Mouse (Mus musculus) ES-E14 (cell line): ENCODE measurements at regions not wholly inside any gene's neighbourhood (a gene's known extent, or its start where the extent isn't known, plus 50 kb on each side); places are given as distances from the start of the nearest gene placed in this dataset.

Experiments used
- DNase-seq: peaks from one replicate; pipeline ENCODE4 v3.0.0-alpha.2; 2013; ENCODE audit warnings: low read depth, low spot score
- H3K27ac ChIP-seq: 2 replicates; pipeline ENCODE4 v1.5.1; 2012; ENCODE audit warnings: low read depth, mild to moderate bottlenecking, low read length, moderate library complexity, mixed read lengths; ENCODE audit not compliant: poor library complexity, insufficient read depth, severe bottlenecking
- H3K36me3 ChIP-seq: 2 replicates; pipeline ENCODE4 v1.6.1; 2012; ENCODE audit warnings: mild to moderate bottlenecking, low read length, moderate library complexity, mixed read lengths; ENCODE audit not compliant: control insufficient read depth, poor library complexity, insufficient read depth, severe bottlenecking
- H3K4me1 ChIP-seq, 2 experiments: fragments of 150-350 bp in 1 of 2; sonication (generic) in 1 of 2; 2 replicates each; pipeline ENCODE4 v1.6.1; 2012; ENCODE audit warnings: low read length in 2 of 2, mild to moderate bottlenecking in 1 of 2, mixed read lengths in 1 of 2; ENCODE audit not compliant: control insufficient read depth in 2 of 2, insufficient read depth in 2 of 2, poor library complexity in 1 of 2
- H3K4me3 ChIP-seq, 2 experiments: fragments of 150-350 bp in 1 of 2; sonication (generic) in 1 of 2; 2 replicates each; pipeline ENCODE4 v1.5.1; 2012; ENCODE audit warnings: low read length in 2 of 2, low read depth in 1 of 2, mild to moderate bottlenecking in 1 of 2, mixed read lengths in 1 of 2; ENCODE audit not compliant: insufficient read depth in 1 of 2, poor library complexity in 1 of 2, severe bottlenecking in 1 of 2
- H3K9ac ChIP-seq: 2 replicates; pipeline ENCODE4 v1.6.1; 2012; ENCODE audit warnings: low read depth, mild to moderate bottlenecking, low read length, mixed read lengths; ENCODE audit not compliant: poor library complexity, insufficient read depth, severe bottlenecking
- H3K9me3 ChIP-seq: fragments of 150-350 bp; sonication (generic); 2 replicates; pipeline ENCODE4 v1.6.1; 2012; ENCODE audit warnings: low read depth, mild to moderate bottlenecking, low read length; ENCODE audit not compliant: control insufficient read depth, insufficient read depth
- CHD2 ChIP-seq: IDR thresholded peaks from 2 replicates; pipeline ENCODE4 v1.6.1; 2014; ENCODE audit warnings: mild to moderate bottlenecking, low read depth, low read length, inconsistent platforms
- HCFC1 ChIP-seq: IDR thresholded peaks from 2 replicates; pipeline ENCODE4 v1.6.1; 2012; ENCODE audit warnings: low read length, inconsistent platforms, borderline replicate concordance; ENCODE audit not compliant: insufficient read depth
- MAFK ChIP-seq: IDR thresholded peaks from 2 replicates; pipeline ENCODE4 v1.6.1; 2014; ENCODE audit warnings: mild to moderate bottlenecking, low read depth, low read length, inconsistent platforms; ENCODE audit not compliant: insufficient read depth
- ZC3H11A ChIP-seq: IDR thresholded peaks from 2 replicates; pipeline ENCODE4 v1.6.1; 2012; ENCODE audit warnings: low read depth, mild to moderate bottlenecking, inconsistent platforms, low read length, borderline replicate concordance
- ZNF384 ChIP-seq: IDR thresholded peaks from 2 replicates; pipeline ENCODE4 v1.6.1; 2012; ENCODE audit warnings: low read depth, low read length, inconsistent platforms
- in situ Hi-C, 2 experiments: fragments of 600-800 bp; cut with MboI; formaldehyde crosslinking; loops; one replicate each; pipeline ENCODE4 v1.15.1; 2025; ENCODE audit warnings: low sequenced_read_pairs in 2 of 2, inconsistent platforms in 1 of 2; ENCODE audit not compliant: unreplicated experiment in 2 of 2

- H3K4me1 ChIP-seq: no peaks in the 10 kb centered on the region
- no peak overlapping the region for H3K4me3 ChIP-seq
- DNase-seq: no peak
- in situ Hi-C loops: no loop called here
- no peaks in the 10 kb centered on the region for H3K9me3 ChIP-seq
- no peaks in the 10 kb centered on the region for H3K36me3 ChIP-seq
- H3K27ac ChIP-seq: no peak overlapping the region
- TF ChIP-seq ZNF384: no peak
- TF ChIP-seq ZC3H11A: no peak
- no peak for TF ChIP-seq CHD2
- TF ChIP-seq HCFC1: no peak
- no peak for TF ChIP-seq MAFK
- H3K9ac ChIP-seq: no peak overlapping the region
Measured at GRCm38 (mm10) chrX:99369258-99369900, 101.7 kb downstream of the Pja1 start.

GRCm38 (mm10) chrX:99364072-99364471 lies 107.0 kb downstream of the Pja1 start:
- no peak overlapping the region for H3K9ac ChIP-seq
- in situ Hi-C loops: no loop called here
- no peaks in the 10 kb centered on the region for H3K9me3 ChIP-seq
- H3K27ac ChIP-seq: no peak overlapping the region
- DNase-seq: no peak
- no peaks in the 10 kb centered on the region for H3K36me3 ChIP-seq
- no peak overlapping the region for H3K4me3 ChIP-seq
- H3K4me1 ChIP-seq: no peaks in the 10 kb centered on the region
- TF ChIP-seq MAFK (no peak), ZC3H11A (no peak), HCFC1 (no peak), ZNF384 (no peak), CHD2 (no peak)

- H3K27ac ChIP-seq: no peak overlapping the region
- H3K4me3 ChIP-seq: no peak overlapping the region
- H3K4me1 ChIP-seq: no peaks in the 10 kb centered on the region
- TF ChIP-seq ZNF384 (no peak), HCFC1 (no peak)
- H3K36me3 ChIP-seq: no peaks in the 10 kb centered on the region
- in situ Hi-C loops: no loop called here
- H3K9me3 ChIP-seq: no peaks in the 10 kb centered on the region
- no peak for DNase-seq
- H3K9ac ChIP-seq: no peak overlapping the region
Measured at GRCm38 (mm10) chrX:99360095-99360890, 110.8 kb downstream of the Pja1 start.

DNA sequence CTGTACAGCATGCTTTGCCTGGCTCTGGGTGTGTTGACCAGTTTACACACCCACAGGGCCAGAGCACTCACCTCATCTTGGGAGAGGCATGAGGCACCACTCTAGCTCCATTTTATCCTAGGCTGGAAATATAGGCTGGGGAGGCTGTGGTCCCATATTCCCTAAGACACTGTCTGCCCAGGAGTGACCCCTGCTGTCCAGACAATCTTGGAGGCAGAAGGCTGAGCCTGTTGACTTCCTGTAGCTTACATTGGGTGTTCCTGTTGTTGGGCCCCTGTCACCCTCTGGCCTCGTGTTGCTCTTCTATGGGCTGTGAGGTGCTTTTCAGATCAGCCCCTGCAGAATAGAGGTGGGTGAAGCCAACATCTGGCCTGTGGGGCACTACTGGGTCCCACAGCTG lies 112.3 kb downstream of the Pja1 start:
- Histone ChIP-seq H3K4me1 (no peaks in the 10 kb centered on the region), H3K9me3 (no peaks in the 10 kb centered on the region), H3K27ac (no peak overlapping the region), H3K36me3 (no peaks in the 10 kb centered on the region), H3K9ac (no peak overlapping the region), H3K4me3 (no peak overlapping the region)
- in situ Hi-C loops: no loop called here
- TF ChIP-seq HCFC1: no peak
- TF ChIP-seq ZNF384: no peak
- no peak for TF ChIP-seq ZC3H11A
- TF ChIP-seq CHD2: no peak
- no peak for TF ChIP-seq MAFK
- DNase-seq: no peak
